Mouse (Mus musculus): ENCODE measurements around the gene Myo1h.

The Myo1h gene

GRCm38 (mm10) chr5:114359586-114359985 is 70.6 kb downstream of the Myo1h start:
- DNase-seq (ENCODE audit: low read depth, low spot score) = no peak

GRCm38 (mm10) chr5:114360968-114361367 is 72.0 kb downstream of the Myo1h start:
- DNase-seq (ENCODE audit: low read depth, low spot score) = no peak

- DNase-seq (ENCODE audit: low read depth, low spot score) = no peak
Observed at GRCm38 (mm10) chr5:114365043-114365752, 76.2 kb downstream of the Myo1h start.

- no peak for DNase-seq (ENCODE audit: low read depth, low spot score)
Observed at GRCm38 (mm10) chr5:114368121-114368520, 79.2 kb downstream of the Myo1h start.

GRCm38 (mm10) chr5:114368803-114369496 is 80.0 kb downstream of the Myo1h start:
- no peak for DNase-seq (ENCODE audit: low read depth, low spot score)

- no peak for DNase-seq (ENCODE audit: low read depth, low spot score)
Observed at GRCm38 (mm10) chr5:114369921-114370320, 81.0 kb downstream of the Myo1h start.

- DNase-seq (ENCODE audit: low read depth, low spot score) = no peak
Observed at GRCm38 (mm10) chr5:114370371-114370776, 81.4 kb downstream of the Myo1h start.

GRCm38 (mm10) chr5:114371331-114371730 is 82.4 kb downstream of the Myo1h start:
- DNase-seq (ENCODE audit: low read depth, low spot score) = no peak

GRCm38 (mm10) chr5:114371731-114372473 is 82.9 kb downstream of the Myo1h start:
- DNase-seq (ENCODE audit: low read depth, low spot score) = no peak

GRCm38 (mm10) chr5:114372565-114372964 is 83.6 kb downstream of the Myo1h start:
- no peak for DNase-seq (ENCODE audit: low read depth, low spot score)

GRCm38 (mm10) chr5:114373174-114373573 is 84.2 kb downstream of the Myo1h start:
- no peak for DNase-seq (ENCODE audit: low read depth, low spot score)

GRCm38 (mm10) chr5:114373581-114373980 is 84.6 kb downstream of the Myo1h start:
- DNase-seq (ENCODE audit: low read depth, low spot score) = no peak

GRCm38 (mm10) chr5:114374409-114375213 is 85.6 kb downstream of the Myo1h start:
- DNase-seq (ENCODE audit: low read depth, low spot score) = no peak

- no peak for DNase-seq (ENCODE audit: low read depth, low spot score)
Observed at GRCm38 (mm10) chr5:114378177-114378920, 89.4 kb downstream of the Myo1h start.

- peak; percentile 30 for DNase-seq (ENCODE audit: low read depth, low spot score)
Observed at GRCm38 (mm10) chr5:114378936-114379335, 90.0 kb downstream of the Myo1h start.

GRCm38 (mm10) chr5:114379763-114380162 is 90.8 kb downstream of the Myo1h start:
- DNase-seq (ENCODE audit: low read depth, low spot score) = no peak

GRCm38 (mm10) chr5:114380209-114381012 is 91.4 kb downstream of the Myo1h start, which contains the start of the genes Kctd10 and Ube3b:
Kctd10 (minus strand) TSS chr5:114380508.
Ube3b (plus strand) TSS chr5:114380607.
- peak; percentile 86 for DNase-seq (ENCODE audit: low read depth, low spot score)

GRCm38 (mm10) chr5:114381013-114381351 is 92.0 kb downstream of the Myo1h start:
- no peak for DNase-seq (ENCODE audit: low read depth, low spot score)

GRCm38 (mm10) chr5:114383184-114383904 is 94.4 kb downstream of the Myo1h start:
- no peak for DNase-seq (ENCODE audit: low read depth, low spot score)

All from retina, adult 2 months (tissue).